Mouse (Mus musculus): ENCODE measurements around the gene Bmp7. TPM values are rescaled to one million over a fixed set of nuclear protein-coding genes. Genes with fewer than 3 reads are reported as not detected.

The Bmp7 gene
- total RNA-seq, 2 experiments from 2014 or later = 33.4 to 55.2 TPM

Small RNAs within 50 kb of the gene (microRNA-seq; reads per million reads assigned to microRNA genes)
- gene Gm22773 (ENCODE audit: borderline number of aligned reads in 2 of 2) = 0 reads per million in 2 experiments

Other genes with a start within 250 kb of the Bmp7 start
- gene Spo11, start 37.4 kb upstream of the Bmp7 start, total RNA-seq (2021) = not detected
- 10 to 100 TPM; 54.5 to 67.4 TPM for gene Rae1, start 59.8 kb upstream of the Bmp7 start, total RNA-seq (2021)
- 10 to 100 TPM; 14.8 to 21.2 TPM for gene Rbm38, start 80.2 kb upstream of the Bmp7 start, total RNA-seq (2021)
- gene Ctcfl, start 179.2 kb upstream of the Bmp7 start, total RNA-seq (2021) = not detected
- gene Pck1, start 212.7 kb upstream of the Bmp7 start, total RNA-seq (2021) = 1,000 to 10,000 TPM in 1 of 2 experiments, 100 to 1,000 TPM in 1; 776 to 1,425 TPM